Mouse (Mus musculus) ES-E14 (cell line): Measurements from ENCODE around the gene Tgfbr3.

Experiments
- CHD2 ChIP-seq: IDR thresholded peaks from 2 replicates; pipeline ENCODE4 v1.6.1; 2014; ENCODE audit warnings: mild to moderate bottlenecking, low read depth, low read length, inconsistent platforms
- HCFC1 ChIP-seq: IDR thresholded peaks from 2 replicates; pipeline ENCODE4 v1.6.1; 2012; ENCODE audit warnings: low read length, inconsistent platforms, borderline replicate concordance; ENCODE audit not compliant: insufficient read depth
- MAFK ChIP-seq: IDR thresholded peaks from 2 replicates; pipeline ENCODE4 v1.6.1; 2014; ENCODE audit warnings: mild to moderate bottlenecking, low read depth, low read length, inconsistent platforms; ENCODE audit not compliant: insufficient read depth
- ZC3H11A ChIP-seq: IDR thresholded peaks from 2 replicates; pipeline ENCODE4 v1.6.1; 2012; ENCODE audit warnings: low read depth, mild to moderate bottlenecking, inconsistent platforms, low read length, borderline replicate concordance
- ZNF384 ChIP-seq: IDR thresholded peaks from 2 replicates; pipeline ENCODE4 v1.6.1; 2012; ENCODE audit warnings: low read depth, low read length, inconsistent platforms

GRCm38 (mm10) chr5:107186206-107186605, 103.2 kb downstream of the Tgfbr3 start:
- no peak for TF ChIP-seq MAFK
- no peak for TF ChIP-seq CHD2
- TF ChIP-seq ZNF384 = no peak
- TF ChIP-seq HCFC1 = no peak
- TF ChIP-seq ZC3H11A = no peak
